ENCODE assay signal across 10 mouse cellular contexts in the genomic region with DNA sequence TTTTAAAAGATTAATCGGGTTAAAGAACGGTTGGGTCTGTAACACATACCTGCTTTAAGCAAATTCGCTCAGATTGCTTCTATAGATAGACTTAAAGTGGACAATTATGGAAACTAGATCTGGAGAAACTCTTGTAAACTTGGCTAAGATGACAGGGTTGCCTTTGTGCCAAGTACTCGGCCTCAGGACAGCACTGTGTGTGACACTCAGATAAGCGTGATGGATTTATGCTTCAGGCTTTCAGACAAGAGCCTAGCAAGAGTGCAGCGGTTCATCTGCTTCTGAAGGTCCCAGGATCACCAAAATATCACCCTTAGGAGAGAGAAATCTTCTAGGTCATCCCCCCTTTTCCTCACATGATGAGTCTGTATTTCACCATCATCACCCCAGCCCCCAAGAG.
"Had no signal": no experiment of that assay in that cellular context is flagged by ENCODE, and none has a peak within 500 bp of the region (broad histone marks: within the 10 kb centered on the region; RNA-seq: fewer than 3 reads in every experiment).

No protein-coding gene starts in this region.

- H3K4me3 ChIP-seq: left cerebral cortex, adult 2 months; limb, embryonic 13.5 days; liver, embryonic 15.5 days; midbrain, embryonic 13.5 days had no signal

- DNase-seq: kidney, adult 2 months; kidney, postnatal 25 days; lung, postnatal 14 days; thymus, adult 18-20 months; thymus, postnatal 25 days had no signal

- H3K27ac ChIP-seq: left cerebral cortex, adult 2 months; liver, embryonic 15.5 days; midbrain, embryonic 13.5 days had no signal

- H3K9ac ChIP-seq: limb, embryonic 13.5 days; liver, embryonic 15.5 days; midbrain, embryonic 13.5 days had no signal

- H3K4me2 ChIP-seq: limb, embryonic 13.5 days; liver, embryonic 15.5 days; midbrain, embryonic 13.5 days had no signal

- H3K4me1 ChIP-seq: liver, embryonic 15.5 days had no signal

- H3K9me3 ChIP-seq: limb, embryonic 13.5 days; liver, embryonic 15.5 days; midbrain, embryonic 13.5 days had no signal

- H3K27me3 ChIP-seq: limb, embryonic 13.5 days; liver, embryonic 15.5 days; midbrain, embryonic 13.5 days had no signal

- H3K36me3 ChIP-seq: limb, embryonic 13.5 days; liver, embryonic 15.5 days; midbrain, embryonic 13.5 days had no signal

- ATAC-seq: intestine, embryonic 16.5 days; midbrain, embryonic 13.5 days had no signal
